Mouse (Mus musculus) brain, embryonic 14.5 days (tissue): ENCODE measurements at regions not wholly inside any gene's neighbourhood (a gene's known extent, or its start where the extent isn't known, plus 50 kb on each side); places are given as distances from the start of the nearest gene placed in this dataset.

Experiments
- CTCF ChIP-seq: fragments of 200-500 bp; IDR thresholded peaks from 2 replicates; pipeline ENCODE4 v1.5.1; 2012; ENCODE audit warnings: inconsistent platforms, mild to moderate bottlenecking, moderate library complexity, borderline replicate concordance; ENCODE audit not compliant: insufficient read depth, insufficient read length; ENCODE audit errors: extremely low read depth
- POLR2A ChIP-seq: fragments of 200-500 bp; IDR thresholded peaks from 2 replicates; pipeline ENCODE4 v1.6.1; 2012; ENCODE audit warnings: mild to moderate bottlenecking, inconsistent platforms, borderline replicate concordance; ENCODE audit not compliant: poor library complexity, insufficient read depth, insufficient read length, severe bottlenecking; ENCODE audit errors: extremely low read depth

DNA sequence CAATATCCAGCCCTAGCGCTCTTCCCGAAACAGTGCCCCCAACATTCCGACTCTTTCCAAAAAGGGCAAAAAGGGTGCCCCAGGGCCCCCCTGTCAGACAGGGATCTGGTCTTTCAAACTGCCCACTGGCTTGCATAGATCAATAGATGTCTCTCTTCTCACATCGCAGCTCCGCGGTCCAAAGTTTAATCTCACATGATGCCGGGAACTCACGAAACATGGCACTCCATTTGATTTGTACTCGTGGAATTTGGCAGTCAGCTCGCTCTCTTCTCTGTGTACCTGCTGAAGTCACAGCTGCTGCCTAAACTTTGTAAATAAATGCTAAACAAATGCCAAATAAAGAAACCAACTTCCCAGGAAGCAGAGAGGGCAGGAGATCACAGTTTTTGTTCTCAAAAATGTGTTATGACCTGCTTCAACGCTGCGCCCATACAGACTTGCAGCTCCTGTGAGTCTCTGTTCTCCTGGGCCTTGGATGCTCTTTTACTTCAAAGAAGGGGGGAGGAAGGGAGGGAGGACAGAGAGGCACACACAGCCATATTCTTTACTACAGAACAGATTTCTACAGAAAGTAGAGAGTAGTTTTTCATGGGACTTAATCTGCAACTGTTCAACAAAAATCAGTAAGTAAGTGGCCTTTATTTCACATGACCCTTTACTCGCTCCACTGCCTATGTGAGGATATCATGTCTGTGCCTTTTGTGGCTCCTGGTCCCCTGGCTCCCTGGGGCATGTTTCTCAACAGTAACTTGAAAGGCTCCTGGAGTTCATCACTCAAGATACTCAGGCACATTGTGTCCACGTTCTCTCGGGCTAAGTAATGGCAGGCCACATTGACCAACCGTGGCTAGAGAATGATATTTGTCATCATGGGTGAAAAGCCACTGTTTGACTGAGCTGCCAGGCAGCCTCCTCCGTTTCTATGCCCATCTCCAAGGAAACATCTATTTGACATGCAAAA is 254.6 kb downstream of the Dhx15 start:
- no peak for TF ChIP-seq CTCF
- no peak for TF ChIP-seq POLR2A
